Mouse (Mus musculus) Patski (cell line): Measurements from ENCODE around the gene Plekha1. TPM values are rescaled to one million over a fixed set of nuclear protein-coding genes. Genes with fewer than 3 reads are reported as not detected.
A peak's percentile ranks its signal among the peaks of the same experiment; 100 is the strongest.

ENCODE experiments used
- ATAC-seq: fragments of 100-300 bp; one replicate; pipeline ENCODE4 v1.8.0; 2021
- CTCF ChIA-PET: fragments of 350-600 bp; sonication (Branson Sonifier 250); formaldehyde crosslinking; loops from one replicate; lab custom pipeline; 2022; ENCODE audit warnings: inconsistent platforms; lab: Charles Lee
- POLR2A ChIA-PET: fragments of 350-600 bp; sonication (Branson Sonifier 250); formaldehyde crosslinking; loops from one replicate; lab custom pipeline; 2022; ENCODE audit warnings: antibody characterized with exemption, inconsistent platforms; lab: Charles Lee
- DNase-seq: peaks from one replicate; pipeline ENCODE4 v3.0.0-alpha.2; 2011; ENCODE audit warnings: low read depth, low spot score
- H3K27me3 ChIP-seq: fragments of 371-371 bp; one replicate; pipeline ENCODE4 v1.5.1; 2021
- CTCF ChIP-seq: fragments of 100-300 bp; IDR thresholded peaks from one replicate; pipeline ENCODE4 v1.5.1; 2021
- in situ Hi-C: fragments of 300-500 bp; cut with MboI; formaldehyde crosslinking; loops from 3 replicates; pipeline ENCODE4 v1.11.1; 2018; ENCODE audit warnings: low pct_unique_long_range_greater_than_20kb, mixed read lengths
- polyA plus RNA-seq: library from polyadenylated mRNA; unstranded; gene quantifications from one replicate; pipeline ENCODE4 v1.2.3, GENCODE M21; 2021

Gene Plekha1
- polyA plus RNA-seq, 1 experiment from 2014 or later = 90.0 TPM

DNA sequence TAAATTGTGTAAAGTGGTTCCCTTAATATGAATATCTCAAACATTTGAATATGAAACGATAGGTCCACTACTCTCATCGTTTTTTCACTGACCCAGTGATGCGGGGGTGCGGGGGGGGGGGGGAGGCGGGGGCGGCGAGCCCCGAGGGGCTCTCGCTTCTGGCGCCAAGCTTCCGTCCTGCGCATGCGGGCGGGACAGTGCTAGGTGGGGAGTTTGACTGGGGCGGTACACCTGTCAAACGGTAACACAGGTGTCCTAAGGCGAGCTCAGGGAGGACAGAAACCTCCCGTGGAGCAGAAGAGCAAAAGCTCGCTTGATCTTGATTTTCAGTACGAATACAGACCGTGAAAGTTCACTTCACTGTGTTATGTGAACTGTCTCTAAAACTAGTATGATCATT lies 31.3 kb upstream of the Plekha1 start:
- ChIA-PET POLR2A (interaction anchor here (0.7 to 1.6 kb wide), 5 partner anchors 13 to 129 kb away, joined by 3 to 9 read pairs (median 5); partner anchors contain the start of gene Plekha1), CTCF (interaction anchor here (1.1 to 1.5 kb wide), 3 partner anchors 17 to 160 kb away, joined by 3 to 6 read pairs (median 3); no protein-coding TSS in a partner anchor)
- DNase-seq = peak; percentile 90
- no peak for TF ChIP-seq CTCF
- in situ Hi-C loops = no loop called here
- ATAC-seq = peak; percentile 94
- H3K27me3 ChIP-seq = no peaks in the 10 kb centered on the region

GRCm38 (mm10) chr7:130834958-130835861 lies 30.3 kb upstream of the Plekha1 start:
- CTCF ChIA-PET = interaction anchor here (0.6 to 1.5 kb wide), 3 partner anchors 26 to 159 kb away, joined by 3 to 6 read pairs (median 3); no protein-coding TSS in a partner anchor
- ATAC-seq (peak; percentile 65), DNase-seq (peak; percentile 92)
- H3K27me3 ChIP-seq = no peaks in the 10 kb centered on the region
- no peak for TF ChIP-seq CTCF
- in situ Hi-C loops = loop anchor here (5.0 kb wide), 2 partner anchors 62 to 142 kb away; no protein-coding TSS in a partner anchor
- POLR2A ChIA-PET = interaction anchor here (0.6 to 1.6 kb wide), 6 partner anchors 11 to 128 kb away, joined by 3 to 9 read pairs (median 5); no protein-coding TSS in a partner anchor

DNA sequence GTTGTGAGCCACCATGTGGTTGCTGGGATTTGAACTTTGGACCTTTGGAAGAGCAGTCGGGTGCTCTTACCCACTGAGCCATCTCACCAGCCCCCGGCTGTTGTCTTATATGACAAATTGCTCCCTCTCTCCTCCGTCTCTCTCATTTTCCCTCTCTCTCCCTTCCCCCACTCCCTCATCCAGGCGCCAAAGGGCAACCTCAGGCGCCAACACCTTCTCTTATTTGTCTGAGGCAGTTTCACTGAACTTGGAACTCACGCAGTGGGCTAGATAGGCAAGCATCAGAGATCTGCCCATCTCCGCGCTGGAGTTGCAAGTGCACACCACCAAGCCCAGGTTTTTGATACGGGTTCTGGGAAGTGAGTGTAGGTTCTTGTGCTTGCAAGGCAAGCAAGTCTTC lies 29.5 kb upstream of the Plekha1 start:
- no peaks in the 10 kb centered on the region for H3K27me3 ChIP-seq
- no peak for DNase-seq
- no peak for TF ChIP-seq CTCF
- ATAC-seq = no peak
- in situ Hi-C loops = loop anchor here (5.0 kb wide), 2 partner anchors 61 to 141 kb away; no protein-coding TSS in a partner anchor
- POLR2A ChIA-PET = no interaction called here
- CTCF ChIA-PET = interaction anchor here (1.5 kb wide), 1 partner anchor 158 kb away, joined by 3 read pairs; no protein-coding TSS in a partner anchor

DNA sequence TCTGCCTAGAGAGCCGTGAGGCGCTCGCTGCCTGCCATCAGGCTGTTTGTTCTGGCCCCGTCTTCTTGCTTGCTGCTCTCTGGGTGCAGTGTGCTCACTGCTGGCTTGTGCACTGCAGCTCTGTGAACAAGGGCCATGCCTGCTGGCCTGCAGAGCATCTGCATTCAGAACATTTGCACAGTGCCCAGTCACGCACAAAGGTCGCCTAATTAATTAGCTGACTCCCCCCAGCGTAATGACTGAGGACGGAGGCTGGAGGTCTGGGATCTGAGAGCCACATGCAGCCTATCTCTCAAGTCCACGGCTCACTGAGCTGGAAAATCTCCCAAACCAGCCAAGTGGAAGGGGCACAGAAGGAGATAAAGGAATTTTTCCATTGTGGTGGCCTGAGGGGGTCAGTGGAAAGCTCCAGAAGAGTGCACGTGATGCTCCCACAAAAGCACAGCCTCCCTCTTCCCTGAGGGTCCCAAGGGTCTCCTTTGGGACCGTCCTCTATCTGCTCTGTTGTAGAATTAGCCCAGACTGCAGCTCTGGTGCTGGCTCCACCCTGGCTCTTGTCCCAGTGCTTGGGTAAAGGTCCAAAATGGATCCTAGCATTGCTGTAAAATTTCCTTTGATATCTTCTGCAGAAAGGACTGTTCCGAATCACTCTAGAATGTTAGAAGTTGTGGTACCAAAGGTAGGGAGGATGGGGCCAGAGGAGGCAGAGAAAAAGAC lies 27.5 kb upstream of the Plekha1 start:
- no peak for TF ChIP-seq CTCF
- in situ Hi-C loops = loop anchor here (5.0 kb wide), 2 partner anchors 59 to 139 kb away; no protein-coding TSS in a partner anchor
- ChIA-PET POLR2A (interaction anchor here (1.1 to 1.7 kb wide), 2 partner anchors 29 to 148 kb away, joined by 3 to 6 read pairs; no protein-coding TSS in a partner anchor), CTCF (interaction anchor here (1.2 to 2.4 kb wide), 7 partner anchors 9 to 80 kb away, joined by 3 to 8 read pairs (median 4); partner anchors contain the start of gene Btbd16)
- peak; percentile 58 for ATAC-seq
- peak; percentile 96 for DNase-seq
- no peaks in the 10 kb centered on the region for H3K27me3 ChIP-seq

- H3K27me3 ChIP-seq = no peaks in the 10 kb centered on the region
- in situ Hi-C loops = loop anchor here (5.0 kb wide), 2 partner anchors 59 to 139 kb away; no protein-coding TSS in a partner anchor
- no peak for TF ChIP-seq CTCF
- ATAC-seq (no peak), DNase-seq (no peak)
- CTCF ChIA-PET = interaction anchor here (0.7 to 2.4 kb wide), 8 partner anchors 8 to 79 kb away, joined by 3 to 8 read pairs (median 4); partner anchors contain the start of gene Btbd16
- POLR2A ChIA-PET = interaction anchor here (1.1 to 1.7 kb wide), 2 partner anchors 28 to 148 kb away, joined by 3 to 6 read pairs; no protein-coding TSS in a partner anchor
Observed at GRCm38 (mm10) chr7:130838658-130839025, 26.9 kb upstream of the Plekha1 start.

DNA sequence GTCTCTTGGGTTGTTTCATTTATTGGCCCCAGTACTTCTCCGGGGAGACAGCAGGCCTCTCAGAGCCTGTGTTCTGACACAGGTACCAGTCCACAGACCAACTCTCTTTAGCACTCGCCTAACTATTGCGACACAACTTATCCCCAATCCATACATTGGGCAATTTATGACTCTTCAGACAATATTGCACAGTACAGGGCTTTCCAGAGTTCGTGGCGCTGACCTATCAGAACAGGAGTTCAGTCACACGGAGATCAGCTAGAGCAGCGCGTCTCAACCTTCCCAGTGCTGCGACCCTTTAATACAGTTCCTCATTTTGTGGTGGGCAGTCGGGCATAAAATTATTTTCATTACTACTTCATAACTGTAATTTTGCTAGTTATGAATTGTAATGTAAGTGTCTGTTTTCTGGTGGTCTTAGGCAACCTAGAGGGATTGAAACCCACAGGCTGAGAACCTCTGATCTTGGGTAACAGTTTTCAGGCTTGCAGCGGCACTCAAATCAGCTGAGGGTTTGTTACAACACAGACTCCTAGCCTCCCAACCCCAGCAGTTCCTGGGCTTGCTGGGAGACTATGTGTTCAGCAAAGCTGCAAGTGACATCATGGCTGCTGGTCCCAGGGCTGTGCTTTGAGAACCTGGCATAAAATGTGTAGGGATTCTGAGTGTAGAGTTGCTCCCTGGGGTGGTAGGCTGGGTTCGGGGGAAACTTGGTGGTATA lies 26.0 kb upstream of the Plekha1 start:
- ATAC-seq (no peak), DNase-seq (no peak)
- in situ Hi-C loops = loop anchor here (5.0 kb wide), 2 partner anchors 58 to 138 kb away; no protein-coding TSS in a partner anchor
- TF ChIP-seq CTCF = no peak
- CTCF ChIA-PET = interaction anchor here (1.1 to 2.4 kb wide), 4 partner anchors 10 to 20 kb away, joined by 3 to 8 read pairs (median 4); no protein-coding TSS in a partner anchor
- POLR2A ChIA-PET = no interaction called here
- no peaks in the 10 kb centered on the region for H3K27me3 ChIP-seq

DNA sequence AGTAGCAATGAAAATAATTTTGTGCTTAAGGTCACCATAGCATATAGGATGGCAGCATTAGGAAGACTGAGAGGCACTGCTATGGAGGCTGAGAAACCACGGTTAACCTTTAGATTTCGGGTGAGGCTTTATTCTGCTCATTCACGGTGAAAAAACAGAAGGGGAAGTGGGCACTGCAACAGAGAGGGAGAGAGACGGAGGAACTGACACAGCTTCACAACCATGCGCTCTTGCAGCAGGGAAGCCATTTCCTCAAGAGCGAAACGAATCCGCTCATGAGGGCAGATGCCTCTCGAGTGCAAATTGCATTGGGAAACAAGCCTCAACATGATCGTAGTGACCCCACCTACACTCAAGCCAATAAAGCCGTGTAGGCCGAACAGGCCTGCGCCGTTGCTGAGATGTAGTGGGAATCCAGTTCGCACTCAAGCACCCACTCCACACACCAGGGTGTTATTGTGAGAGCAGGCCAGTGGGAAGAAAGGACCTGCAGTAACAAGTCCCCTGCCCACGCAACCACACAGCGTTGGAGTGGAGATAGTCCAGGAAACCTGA lies 18.3 kb upstream of the Plekha1 start:
- no peak for DNase-seq
- no peak for TF ChIP-seq CTCF

DNA sequence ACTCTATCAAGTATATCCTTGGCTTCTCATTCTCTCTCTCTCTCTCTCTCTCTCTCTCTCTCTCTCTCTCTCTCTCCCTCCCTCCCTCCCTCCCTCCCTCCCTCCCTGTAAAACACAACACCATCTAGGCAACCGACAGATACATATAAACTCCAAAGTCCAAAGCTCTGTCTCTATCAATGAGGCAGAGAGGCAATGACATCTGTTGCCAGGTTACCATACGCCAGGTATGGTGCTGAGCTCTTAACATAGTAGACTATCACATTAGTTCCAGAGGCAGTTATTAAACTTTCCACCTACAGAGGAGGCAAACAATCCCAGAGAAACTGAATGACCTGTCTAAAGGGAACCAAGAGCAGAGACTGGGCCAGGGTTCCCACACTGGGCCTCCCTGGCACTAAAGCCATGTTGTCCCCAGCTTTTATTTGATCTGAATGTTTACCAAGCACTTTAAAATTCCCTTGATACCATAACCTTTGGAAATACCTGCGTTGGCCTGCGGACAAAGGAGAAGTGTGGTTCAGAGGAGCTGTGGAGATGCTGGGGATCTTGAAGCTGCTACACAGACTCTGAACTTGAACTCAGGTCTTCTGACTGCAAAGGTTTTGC lies 10.8 kb upstream of the Plekha1 start:
- no peak for TF ChIP-seq CTCF
- ChIA-PET POLR2A (no interaction called here), CTCF (interaction anchor here (0.9 to 1.6 kb wide), 2 partner anchors 10 to 17 kb away, joined by 3 to 8 read pairs; no protein-coding TSS in a partner anchor)
- ATAC-seq (no peak), DNase-seq (no peak)
- in situ Hi-C loops = no loop called here
- H3K27me3 ChIP-seq = no peaks in the 10 kb centered on the region

More for the DNA sequence above, 18.3 kb upstream of the Plekha1 start:
- H3K27me3 ChIP-seq = no peaks in the 10 kb centered on the region
- ChIA-PET POLR2A (interaction anchor here (0.6 kb wide), 2 partner anchors 12 to 49 kb away, joined by 3 to 9 read pairs; no protein-coding TSS in a partner anchor), CTCF (interaction anchor here (1.2 kb wide), 1 partner anchor 9 kb away, joined by 5 read pairs; no protein-coding TSS in a partner anchor)
- ATAC-seq = no peak
- in situ Hi-C loops = no loop called here
